Mouse (Mus musculus): ENCODE measurements around the gene Robo1. TPM values are rescaled to one million over a fixed set of nuclear protein-coding genes. Genes with fewer than 3 reads are reported as not detected.

Robo1 gene
- polyA plus RNA-seq, 2 experiments from 2014 or later = not detected

DNA sequence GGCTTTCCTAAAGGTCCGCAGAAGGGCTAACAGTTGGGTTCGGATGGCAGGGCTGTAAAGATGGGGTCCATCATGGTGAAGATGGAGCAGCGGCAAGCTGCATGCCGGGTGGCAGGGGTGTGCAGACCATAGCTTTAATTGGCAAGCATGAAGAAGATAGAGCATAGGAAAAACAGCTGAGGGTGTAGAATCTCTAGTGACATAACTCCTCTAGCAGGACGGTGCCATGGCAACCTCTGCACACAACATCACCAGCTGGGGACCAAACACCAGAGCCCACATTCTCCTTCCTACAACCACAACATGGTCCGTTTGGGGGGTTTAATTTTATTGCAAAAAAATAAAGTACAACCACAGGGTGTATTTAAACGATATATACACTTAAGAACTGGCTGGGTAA, 432.1 kb downstream of the Robo1 start:
- no peak for ATAC-seq

DNA sequence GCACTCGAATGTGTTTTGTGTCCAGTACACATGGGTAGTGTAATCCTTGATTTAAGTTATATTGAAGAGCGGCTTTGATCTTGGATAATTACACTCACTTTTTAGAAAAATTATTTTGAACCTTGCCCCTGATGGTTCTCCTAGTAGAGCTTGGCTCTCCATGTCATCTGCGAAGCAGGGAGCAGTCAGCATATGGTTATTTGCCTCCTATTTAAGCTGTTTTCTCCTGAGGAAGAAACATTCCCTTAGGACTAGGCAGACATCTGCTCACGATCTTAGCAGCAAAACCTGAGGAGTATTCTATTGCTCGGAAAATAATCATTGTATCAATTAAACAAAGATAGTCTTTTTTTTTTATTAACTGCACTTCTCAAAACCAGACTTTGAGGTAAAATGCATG, 439.6 kb downstream of the Robo1 start:
- no peak for ATAC-seq

DNA sequence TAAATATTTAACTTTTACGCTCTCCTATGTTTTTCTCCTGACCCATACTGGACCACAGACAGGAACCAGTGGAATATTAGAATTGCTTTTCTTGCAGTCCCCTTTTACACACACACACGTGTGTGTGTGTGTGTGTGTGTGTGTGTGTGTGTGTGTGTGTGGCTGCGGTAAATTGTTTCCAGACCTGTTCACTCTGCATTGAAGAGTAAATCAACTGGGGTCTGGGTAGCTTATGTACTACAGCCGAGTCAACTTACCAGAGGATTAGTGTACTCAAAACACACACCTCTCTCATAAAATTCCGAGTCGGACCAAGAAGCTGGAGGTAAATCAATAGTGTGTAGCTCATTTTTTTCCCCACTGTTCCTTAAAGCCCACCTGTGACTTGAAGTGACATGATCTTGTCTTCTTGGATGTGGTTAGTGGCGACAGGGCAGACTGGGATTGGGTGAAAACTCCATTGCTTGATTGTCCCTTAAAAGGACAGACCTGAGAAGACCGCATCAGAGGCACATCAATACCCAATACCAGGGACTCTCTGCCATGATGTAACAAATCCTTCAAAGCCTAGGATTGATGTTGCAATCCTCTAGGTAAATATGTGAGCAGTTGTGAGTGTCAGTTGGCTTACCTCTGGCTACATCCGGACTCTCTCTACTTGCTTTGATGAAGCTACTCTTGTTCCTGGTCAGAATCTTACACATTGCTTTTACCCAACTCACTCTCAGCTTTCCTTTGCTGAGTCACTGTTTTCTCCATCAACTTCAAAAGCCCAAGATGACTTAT, 457.2 kb downstream of the Robo1 start:
- ATAC-seq = no peak

DNA sequence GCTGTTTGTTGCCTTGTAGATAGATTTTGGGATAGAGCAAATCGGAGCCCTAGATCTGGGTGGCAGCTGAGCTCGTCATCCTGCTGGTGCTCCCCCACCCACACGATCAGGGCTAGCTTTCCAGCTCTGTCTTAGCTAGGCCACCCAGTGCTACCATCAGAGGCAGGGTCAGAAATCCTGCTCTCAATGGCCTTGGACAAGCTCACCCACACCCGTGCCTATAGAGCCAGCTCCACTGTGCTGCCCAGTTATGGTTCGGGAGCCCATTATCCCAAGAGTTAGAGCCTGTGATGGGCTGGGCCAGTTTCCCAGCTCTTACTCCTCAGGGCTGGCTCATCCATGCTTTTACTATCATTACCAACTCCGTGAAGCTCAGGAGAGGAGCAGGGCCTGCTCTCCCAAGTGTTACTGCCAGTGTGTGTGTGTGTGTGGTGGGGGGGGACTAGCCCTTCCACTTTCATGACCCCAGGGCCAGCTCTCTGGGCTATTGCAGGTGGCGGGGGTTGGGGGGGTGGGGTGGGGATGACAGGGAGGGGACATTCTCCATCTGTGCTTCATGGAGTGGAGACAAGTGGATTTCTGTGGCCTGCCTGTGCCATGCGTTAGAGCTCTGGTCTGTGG, 461.2 kb downstream of the Robo1 start:
- no peak for ATAC-seq

DNA sequence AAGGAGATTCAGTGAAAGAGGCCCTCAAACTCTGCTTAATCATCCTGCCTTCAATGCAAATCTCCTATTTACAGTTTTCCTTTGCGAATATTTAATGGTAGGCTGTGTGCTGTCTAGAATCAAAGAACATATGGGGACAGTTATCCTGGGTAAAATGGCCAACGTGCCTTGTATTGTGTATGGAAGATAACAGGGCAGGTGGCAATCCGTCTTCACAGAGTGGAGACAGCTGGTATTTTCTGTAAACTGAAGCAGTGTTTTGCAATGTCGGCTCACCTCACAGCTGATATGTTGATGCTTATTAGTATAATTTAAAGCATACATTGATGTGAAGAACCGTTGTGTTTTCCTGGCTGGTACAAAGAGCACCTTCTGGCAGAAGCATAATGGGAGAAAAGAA, 464.2 kb downstream of the Robo1 start:
- ATAC-seq = no peak

DNA sequence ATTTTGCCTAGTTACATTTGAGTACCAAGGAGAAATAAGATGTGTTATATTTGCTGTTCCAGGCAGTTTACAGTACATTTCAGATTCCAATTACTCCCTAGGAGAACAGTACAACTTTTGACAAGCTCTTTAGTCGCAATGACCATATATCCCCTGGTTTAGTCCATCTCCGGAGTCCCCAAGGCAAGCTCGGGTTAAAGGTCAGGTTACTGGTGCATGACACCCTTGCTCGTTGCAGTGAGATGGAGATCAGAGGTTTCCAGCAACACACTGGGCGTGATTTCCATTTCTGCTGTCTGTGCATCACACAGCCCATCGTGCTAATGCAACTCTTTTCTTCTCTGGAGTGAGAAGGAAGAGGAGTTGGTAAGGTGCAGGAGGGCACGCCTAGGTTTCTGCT, 464.9 kb downstream of the Robo1 start:
- ATAC-seq = no peak

DNA sequence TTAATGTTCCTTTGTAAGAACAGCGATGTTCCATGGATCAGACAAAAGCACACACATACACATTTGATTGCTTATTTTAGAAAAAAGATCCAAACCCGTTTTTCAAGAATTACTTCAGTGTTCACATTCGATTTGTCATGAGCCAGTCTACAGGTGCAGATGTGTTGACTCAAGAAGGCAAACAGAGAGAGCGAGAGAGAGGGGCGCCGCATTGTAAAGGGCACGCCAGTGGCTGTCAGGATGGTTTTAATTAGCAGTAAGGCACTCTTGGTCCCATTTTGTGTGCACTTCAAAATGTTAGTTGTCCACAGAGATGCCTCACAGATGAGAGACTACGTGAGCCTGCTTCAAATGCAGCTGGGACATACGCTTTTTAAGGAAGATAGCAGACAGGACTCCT, 470.4 kb downstream of the Robo1 start:
- ATAC-seq = no peak

DNA sequence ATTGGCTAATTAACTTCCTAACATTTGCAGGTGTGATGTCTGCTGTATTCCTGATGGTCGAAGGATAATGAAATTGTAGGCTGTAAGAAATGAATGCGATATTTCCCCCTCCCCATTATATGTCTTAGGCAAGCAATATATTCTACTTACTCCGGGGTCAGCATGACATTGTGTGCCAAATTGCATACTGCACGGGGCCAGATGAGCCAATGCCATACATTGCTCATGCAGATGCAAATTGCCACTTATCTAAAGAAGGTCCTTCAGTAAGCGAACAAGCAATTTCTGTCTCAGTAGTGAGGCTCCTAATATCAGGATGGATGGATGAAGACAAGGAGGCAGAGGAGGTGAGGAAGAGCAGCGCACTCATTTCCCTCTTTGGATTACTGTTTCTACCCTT, 474.1 kb downstream of the Robo1 start:
- no peak for ATAC-seq

DNA sequence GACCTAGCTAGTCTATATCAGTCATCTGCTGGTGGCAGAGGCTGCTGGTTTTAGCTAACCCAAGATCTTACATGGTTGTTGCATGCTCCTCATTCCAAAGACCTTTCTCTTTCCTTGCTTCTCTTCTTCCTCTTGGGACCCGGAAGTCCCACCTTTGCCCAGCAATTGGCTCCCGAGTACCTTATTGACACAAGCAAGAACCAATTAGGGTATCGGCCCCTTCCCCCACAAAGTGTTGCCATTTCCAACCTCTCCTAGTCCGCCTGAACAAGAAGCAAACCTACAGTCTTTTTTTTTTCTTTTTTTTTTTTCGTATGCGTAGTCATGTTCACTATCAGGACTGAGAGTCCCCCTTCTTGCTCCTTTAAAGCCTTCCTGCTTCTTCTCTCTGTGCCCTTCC, 478.0 kb downstream of the Robo1 start:
- no peak for ATAC-seq

DNA sequence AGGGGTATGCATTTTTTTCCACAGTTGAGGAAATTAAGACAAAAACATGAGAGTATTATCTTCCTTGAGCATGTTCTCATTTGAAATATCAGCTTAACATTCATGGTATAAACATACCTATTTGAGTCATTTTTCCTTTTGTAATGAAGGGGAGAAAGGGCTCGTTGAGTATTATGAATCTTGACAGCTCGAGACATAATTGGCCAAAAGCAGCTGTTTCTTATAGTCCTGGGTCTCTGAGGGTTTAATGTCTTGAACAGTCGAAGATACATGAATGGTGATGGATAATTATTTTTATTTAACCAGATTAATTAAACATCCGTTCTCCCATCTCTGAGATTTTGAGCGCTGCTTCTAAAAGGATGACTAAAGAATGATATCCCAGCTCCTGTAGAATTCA, 478.5 kb downstream of the Robo1 start:
- no peak for ATAC-seq

DNA sequence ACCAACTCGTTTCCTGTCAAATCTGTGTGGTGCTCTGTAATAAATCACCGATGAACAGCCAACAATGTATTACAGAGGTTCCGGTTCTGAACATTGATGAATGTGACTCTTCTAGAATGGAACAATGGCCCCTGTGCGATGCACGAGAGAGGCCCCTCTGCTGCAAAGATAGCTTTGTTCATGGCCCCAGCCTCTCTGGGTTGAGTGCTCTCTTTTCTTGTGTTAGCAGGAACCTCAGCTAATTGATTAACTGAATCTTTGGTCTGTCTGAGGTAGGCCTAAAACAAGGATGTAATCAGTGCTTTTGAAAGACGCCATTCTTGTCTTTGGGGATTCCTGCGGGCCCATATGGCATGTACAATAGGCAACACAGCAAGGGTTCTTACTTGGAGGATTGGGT, 479.9 kb downstream of the Robo1 start:
- ATAC-seq = no peak

DNA sequence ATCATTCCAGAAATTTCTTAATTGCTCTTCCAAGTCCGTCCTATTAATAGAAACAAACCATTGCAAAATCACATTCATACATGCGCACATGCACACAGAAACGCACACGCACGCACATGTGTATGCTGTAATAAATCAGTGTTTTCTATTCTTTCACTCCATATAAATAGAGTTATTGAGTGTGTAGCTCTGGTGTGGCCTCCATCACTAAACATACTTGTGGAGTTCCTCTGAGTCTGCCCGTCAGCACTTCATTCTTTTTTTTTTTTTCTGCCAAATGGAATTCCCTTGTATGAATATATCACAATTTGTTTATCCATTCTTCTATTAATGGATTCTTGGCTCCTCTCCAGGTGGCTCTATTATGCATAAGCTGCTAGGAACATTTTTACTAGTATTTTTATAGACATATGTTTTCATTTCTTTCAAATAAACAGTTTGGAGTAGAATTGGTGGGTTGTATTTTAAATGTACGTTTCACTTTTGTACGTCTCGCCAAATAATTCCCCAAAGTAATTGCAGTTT, 483.1 kb downstream of the Robo1 start:
- ATAC-seq = no peak

DNA sequence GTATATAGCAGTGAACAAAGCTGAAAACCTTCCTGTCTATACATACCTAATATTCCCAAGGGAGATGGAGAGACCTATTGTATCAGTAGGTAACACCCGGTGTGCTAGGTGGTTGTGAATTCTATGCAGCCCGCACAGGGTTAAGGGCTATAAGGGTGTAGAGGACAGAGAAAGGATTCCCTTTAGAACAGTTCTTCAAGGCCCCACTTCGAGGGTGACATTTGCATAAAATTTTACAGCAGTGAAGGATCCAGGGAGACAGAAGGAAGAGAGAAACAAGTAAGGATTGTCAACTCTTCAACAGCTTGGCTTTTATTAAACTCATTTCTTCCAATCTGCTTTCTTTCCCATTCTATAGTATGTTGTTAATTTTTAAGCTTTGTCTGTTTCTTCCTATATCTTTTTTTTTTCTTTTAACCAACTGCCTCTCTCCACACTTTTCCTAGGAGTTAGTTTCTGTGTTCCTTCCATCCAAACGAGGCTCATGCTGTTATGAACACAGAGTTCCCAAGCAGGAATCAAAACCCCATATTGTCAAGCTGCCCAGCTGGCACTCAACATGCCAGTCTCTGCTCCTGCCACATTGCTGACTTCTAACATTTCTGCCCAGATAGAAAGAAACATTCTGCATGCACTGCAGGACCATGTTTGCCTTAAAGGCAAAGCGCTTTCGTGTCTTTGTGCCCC, 486.7 kb downstream of the Robo1 start:
- no peak for ATAC-seq

DNA sequence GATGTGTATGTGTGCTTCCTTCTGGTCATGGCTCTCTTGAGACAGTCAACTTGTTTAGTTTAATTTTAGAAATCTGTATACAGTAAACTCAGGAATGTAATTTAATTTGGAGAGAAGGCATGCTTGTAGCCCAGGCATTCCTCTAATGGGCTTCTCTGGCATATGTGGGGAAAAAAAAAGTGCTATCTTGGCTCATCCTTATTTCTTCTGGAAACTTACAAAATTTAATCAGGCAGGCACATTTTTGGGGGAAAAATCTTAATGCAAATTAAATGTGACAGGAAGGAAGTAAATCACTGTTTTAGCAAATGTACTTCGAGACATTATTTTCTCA, 487.2 kb downstream of the Robo1 start:
- no peak for ATAC-seq

DNA sequence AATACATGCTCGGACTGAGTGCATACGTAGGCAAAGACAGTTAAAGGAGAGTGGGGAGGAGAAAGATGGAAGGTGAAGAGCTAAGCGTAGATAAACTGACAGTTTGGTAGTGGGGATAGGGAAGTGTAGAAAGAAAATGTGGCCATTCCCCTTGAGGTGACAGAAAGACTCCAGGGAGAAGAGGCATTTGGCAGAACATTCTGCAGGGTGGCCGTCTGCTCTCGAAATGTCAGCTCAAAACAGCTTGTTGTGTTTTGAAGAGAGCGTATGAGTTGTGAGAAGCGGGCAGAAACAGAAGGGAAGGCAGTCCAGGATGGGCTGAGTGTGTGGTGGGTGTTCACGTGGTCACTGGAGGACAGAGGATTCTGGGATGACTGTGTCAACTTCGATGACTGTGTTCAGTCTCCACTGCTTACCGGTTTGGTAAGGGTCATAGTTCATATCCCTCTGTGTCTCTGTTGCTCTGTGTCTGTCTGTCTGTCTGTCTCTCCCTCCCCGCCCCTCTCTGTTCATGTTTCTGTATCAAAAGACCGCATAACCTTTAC, 490.4 kb downstream of the Robo1 start:
- no peak for ATAC-seq

DNA sequence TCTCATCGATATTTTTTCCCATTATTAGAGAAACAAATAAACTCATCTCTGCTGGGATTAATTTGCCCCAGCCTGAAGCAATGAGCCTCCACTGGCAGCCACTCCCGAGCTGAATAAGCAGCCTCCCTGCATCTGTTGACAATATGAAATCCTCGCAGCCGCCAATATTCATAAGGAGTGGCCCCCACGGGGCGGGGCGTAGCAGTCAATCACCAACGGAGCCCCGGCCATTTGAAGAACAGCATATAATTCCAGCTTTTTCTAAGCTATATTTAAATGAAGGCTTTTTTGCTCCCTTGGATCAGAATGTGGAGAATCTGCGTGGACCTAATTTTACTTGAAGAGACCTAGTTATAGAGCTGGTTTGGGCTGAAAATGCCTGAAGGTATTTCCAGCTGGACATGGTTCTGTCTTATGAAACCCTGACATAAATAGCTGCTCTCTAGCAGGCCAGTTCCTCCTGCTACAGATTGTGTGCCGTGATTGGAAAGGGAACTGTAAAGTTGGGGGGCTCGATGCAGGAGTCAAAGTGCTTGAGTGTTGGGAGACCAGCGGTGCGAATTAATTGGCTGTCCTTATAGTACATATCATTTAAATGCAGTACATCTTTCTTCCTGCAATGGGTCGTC, 492.1 kb downstream of the Robo1 start:
- no peak for ATAC-seq

DNA sequence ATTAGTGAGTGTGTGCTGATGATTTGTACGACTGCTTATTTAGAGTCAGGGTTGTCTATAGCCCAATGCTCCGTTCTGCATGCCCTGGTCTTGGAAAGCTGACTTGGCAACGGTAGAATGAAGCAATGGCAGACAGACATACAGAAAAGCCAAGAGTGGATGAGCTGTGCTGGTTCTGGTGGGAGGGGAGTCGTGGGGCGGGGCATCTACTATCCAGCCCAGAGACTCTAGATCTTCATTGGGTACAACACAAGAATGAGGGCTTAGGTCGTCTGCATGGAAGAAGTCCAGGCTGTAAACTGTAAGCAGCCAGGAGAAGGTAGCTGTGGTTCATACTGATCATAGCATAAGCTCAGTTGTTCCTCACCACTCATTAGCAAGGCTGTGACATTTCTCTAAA, 492.7 kb downstream of the Robo1 start:
- ATAC-seq = no peak

DNA sequence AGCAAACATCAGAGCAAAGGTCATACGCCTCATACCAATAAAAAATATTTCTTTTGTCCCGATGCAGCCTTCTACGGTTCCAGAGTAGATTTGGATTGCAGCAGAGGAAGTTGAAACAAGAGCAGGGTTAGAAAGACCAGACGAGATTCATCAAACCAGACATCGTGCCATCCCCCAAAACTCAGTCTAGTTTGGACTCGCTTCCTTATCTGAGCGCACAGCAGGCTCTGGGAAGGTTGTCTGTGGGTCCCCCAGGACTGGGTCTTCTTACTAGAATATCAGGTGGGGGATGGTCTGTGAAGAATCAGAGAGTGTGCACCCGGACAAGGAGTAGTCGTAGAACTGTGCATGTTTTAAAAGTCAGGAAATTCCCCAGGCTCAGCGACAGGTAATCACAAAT, 500.2 kb downstream of the Robo1 start:
- no peak for ATAC-seq

DNA sequence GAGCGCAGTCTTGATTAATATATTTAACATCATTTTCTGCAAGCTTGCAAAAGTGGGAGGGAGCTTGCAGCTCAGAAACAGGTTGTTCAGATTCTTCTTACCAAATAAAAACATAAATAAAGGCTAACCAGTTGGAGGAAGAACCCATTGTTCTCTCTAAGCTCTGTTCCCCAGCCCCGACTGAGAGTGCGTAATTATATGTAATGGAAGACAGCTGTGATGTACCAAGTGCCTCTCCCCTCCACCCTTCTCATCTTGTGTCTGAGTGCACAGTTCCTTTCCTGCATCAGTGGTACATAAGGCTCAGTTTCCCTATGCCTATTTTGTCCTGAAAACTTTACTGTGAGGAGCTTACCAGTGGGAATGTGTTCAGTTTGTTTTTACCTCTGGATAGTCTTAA, 502.8 kb downstream of the Robo1 start:
- no peak for ATAC-seq

DNA sequence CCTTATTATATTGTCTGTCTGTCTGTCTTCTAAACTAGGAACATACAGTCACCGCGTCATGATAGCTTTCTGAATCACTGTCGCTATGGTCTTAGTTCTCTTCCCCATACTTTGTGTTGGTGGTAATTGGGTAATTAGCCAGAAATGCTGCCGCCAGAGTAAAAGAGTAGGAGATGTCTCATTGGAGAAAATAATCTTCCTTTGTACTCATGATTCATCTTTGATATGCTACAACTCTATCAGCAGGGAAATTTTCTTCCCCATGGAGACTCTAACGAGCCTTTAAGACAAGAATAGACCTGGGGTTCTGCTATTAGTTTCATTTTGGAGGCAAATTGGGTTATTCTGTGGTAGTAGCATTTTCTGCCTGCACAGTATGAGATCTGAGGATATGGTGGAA, 503.4 kb downstream of the Robo1 start:
- ATAC-seq = no peak

DNA sequence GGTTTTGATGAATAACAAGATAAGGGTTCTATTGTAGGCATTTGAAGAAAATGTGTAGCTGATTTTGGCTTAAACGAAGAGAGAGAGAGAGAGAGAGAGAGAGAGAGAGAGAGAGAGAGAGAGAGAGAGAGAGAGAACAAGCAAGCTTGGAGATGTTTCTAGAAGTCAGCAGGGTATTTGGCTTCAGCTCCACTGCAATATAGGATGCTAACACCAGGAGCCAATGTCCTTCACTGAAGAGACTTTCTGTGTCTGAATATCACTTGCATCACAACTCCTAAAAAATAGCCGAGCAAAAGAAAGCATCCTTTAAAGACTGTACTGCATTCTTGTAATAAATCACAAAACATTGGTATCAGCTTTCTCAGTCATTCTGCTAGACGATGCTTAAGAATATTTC, 503.8 kb downstream of the Robo1 start:
- no peak for ATAC-seq

DNA sequence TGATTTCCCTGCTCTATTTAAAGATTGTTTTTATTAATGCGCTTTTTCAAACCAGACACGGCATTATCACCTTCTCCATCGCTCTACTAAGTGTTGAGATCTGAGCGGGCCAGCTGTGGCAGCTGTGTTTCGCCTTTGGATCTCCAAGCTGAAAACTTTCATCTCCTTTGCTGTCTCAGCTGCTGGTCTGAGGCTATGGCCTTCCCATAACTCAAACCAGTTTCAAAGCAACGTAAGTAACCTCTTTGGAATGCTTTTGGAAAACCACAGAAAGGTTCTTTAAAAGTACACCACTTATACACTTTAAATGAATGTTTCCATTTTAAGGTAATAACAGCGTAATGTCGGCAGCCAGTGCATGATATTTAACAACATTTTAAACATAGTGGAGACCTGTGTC, 520.3 kb downstream of the Robo1 start:
- ATAC-seq = no peak

DNA sequence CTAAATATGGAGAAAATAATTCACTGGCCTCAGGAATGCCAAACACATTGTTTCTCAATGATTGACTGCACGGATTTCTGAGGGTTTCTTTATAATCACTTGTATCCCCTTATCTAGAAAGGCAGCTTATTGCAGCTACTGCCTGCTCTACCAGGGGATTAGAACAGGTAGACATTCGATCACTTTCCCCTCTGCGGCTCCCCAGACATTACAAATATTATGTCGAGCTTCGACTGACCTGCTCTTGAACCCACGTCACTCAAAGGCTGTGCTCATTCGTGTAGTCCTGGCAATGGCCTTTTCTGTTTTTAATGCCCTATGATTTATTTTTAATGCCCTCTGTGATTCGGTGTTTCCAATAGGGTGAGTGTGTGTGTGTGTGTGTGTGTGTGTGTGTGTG, 521.4 kb downstream of the Robo1 start:
- ATAC-seq = no peak
